Mouse (Mus musculus): ENCODE results near the gene Nfib. TPM values are rescaled to one million over a fixed set of nuclear protein-coding genes. Genes with fewer than 3 reads are reported as not detected.

The Nfib gene
- total RNA-seq, 2 experiments from 2014 or later, result 216 to 233 TPM

GRCm38 (mm10) chr4:82691126-82692008 is 14.2 kb downstream of the Nfib start:
- no peak for DNase-seq
- intact Hi-C loops (cut with DNase I), result no loop called here

- DNase-seq, result peak; percentile 93
These were observed 15.3 kb downstream of the Nfib start for GRCm38 (mm10) chr4:82690267-82690666.

GRCm38 (mm10) chr4:82686037-82686436 is 19.5 kb downstream of the Nfib start:
- DNase-seq, result no peak

More at GRCm38 (mm10) chr4:82690267-82690666, 15.3 kb downstream of the Nfib start:
- intact Hi-C loops (cut with DNase I), result no loop called here

GRCm38 (mm10) chr4:82684088-82684715 is 21.3 kb downstream of the Nfib start:
- intact Hi-C loops (cut with DNase I), result no loop called here
- DNase-seq, result no peak

More at GRCm38 (mm10) chr4:82686037-82686436, 19.5 kb downstream of the Nfib start:
- intact Hi-C loops (cut with DNase I), result no loop called here

- intact Hi-C loops (cut with DNase I), result no loop called here
- peak; percentile 45 for DNase-seq
These were observed 22.0 kb downstream of the Nfib start for GRCm38 (mm10) chr4:82683583-82683982.

- intact Hi-C loops (cut with DNase I), result no loop called here
- no peak for DNase-seq
These were observed 29.4 kb downstream of the Nfib start for GRCm38 (mm10) chr4:82676104-82676503.

- intact Hi-C loops (cut with DNase I), result no loop called here
These were observed 38.2 kb downstream of the Nfib start for GRCm38 (mm10) chr4:82667271-82667872.

GRCm38 (mm10) chr4:82664436-82664835 is 41.1 kb downstream of the Nfib start:
- intact Hi-C loops (cut with DNase I), result no loop called here

More at GRCm38 (mm10) chr4:82667271-82667872, 38.2 kb downstream of the Nfib start:
- no peak for DNase-seq

GRCm38 (mm10) chr4:82663749-82664381 is 41.7 kb downstream of the Nfib start:
- intact Hi-C loops (cut with DNase I), result no loop called here
- DNase-seq, result no peak

More at GRCm38 (mm10) chr4:82664436-82664835, 41.1 kb downstream of the Nfib start:
- DNase-seq, result no peak

- no peak for DNase-seq
- intact Hi-C loops (cut with DNase I), result no loop called here
These were observed 42.9 kb downstream of the Nfib start for GRCm38 (mm10) chr4:82662626-82663025.

- intact Hi-C loops (cut with DNase I), result no loop called here
- DNase-seq, result peak; percentile 36
These were observed 43.3 kb downstream of the Nfib start for GRCm38 (mm10) chr4:82662222-82662621.

GRCm38 (mm10) chr4:82661215-82661614 is 44.3 kb downstream of the Nfib start:
- no peak for DNase-seq
- intact Hi-C loops (cut with DNase I), result no loop called here

- intact Hi-C loops (cut with DNase I), result no loop called here
- no peak for DNase-seq
These were observed 59.9 kb downstream of the Nfib start for GRCm38 (mm10) chr4:82645679-82646078.

GRCm38 (mm10) chr4:82644797-82645196 is 60.8 kb downstream of the Nfib start:
- intact Hi-C loops (cut with DNase I), result no loop called here
- DNase-seq, result no peak

GRCm38 (mm10) chr4:82643734-82644085 is 61.8 kb downstream of the Nfib start:
- DNase-seq, result peak; percentile 73
- intact Hi-C loops (cut with DNase I), result no loop called here

- intact Hi-C loops (cut with DNase I), result no loop called here
- DNase-seq, result peak; percentile 84
These were observed 62.4 kb downstream of the Nfib start for GRCm38 (mm10) chr4:82643022-82643733.

GRCm38 (mm10) chr4:82641066-82641680 is 64.4 kb downstream of the Nfib start:
- intact Hi-C loops (cut with DNase I), result no loop called here
- no peak for DNase-seq

GRCm38 (mm10) chr4:82638251-82638650 is 67.3 kb downstream of the Nfib start:
- DNase-seq, result no peak
- intact Hi-C loops (cut with DNase I), result no loop called here

GRCm38 (mm10) chr4:82637633-82638032 is 67.9 kb downstream of the Nfib start:
- intact Hi-C loops (cut with DNase I), result no loop called here
- DNase-seq, result no peak

GRCm38 (mm10) chr4:82636658-82637057 is 68.9 kb downstream of the Nfib start:
- intact Hi-C loops (cut with DNase I), result no loop called here

More at GRCm38 (mm10) chr4:82636658-82637057, 68.9 kb downstream of the Nfib start:
- no peak for DNase-seq

Data from left cerebral cortex, postnatal 4 days (tissue).